Mouse (Mus musculus): Measurements from ENCODE around the gene Dhcr7. TPM values are rescaled to one million over a fixed set of nuclear protein-coding genes. Genes with fewer than 3 reads are reported as not detected.
A peak's percentile ranks its signal among the peaks of the same experiment; 100 is the strongest.

Gene Dhcr7
- polyA plus RNA-seq, 1 experiment = 117 TPM

DNA sequence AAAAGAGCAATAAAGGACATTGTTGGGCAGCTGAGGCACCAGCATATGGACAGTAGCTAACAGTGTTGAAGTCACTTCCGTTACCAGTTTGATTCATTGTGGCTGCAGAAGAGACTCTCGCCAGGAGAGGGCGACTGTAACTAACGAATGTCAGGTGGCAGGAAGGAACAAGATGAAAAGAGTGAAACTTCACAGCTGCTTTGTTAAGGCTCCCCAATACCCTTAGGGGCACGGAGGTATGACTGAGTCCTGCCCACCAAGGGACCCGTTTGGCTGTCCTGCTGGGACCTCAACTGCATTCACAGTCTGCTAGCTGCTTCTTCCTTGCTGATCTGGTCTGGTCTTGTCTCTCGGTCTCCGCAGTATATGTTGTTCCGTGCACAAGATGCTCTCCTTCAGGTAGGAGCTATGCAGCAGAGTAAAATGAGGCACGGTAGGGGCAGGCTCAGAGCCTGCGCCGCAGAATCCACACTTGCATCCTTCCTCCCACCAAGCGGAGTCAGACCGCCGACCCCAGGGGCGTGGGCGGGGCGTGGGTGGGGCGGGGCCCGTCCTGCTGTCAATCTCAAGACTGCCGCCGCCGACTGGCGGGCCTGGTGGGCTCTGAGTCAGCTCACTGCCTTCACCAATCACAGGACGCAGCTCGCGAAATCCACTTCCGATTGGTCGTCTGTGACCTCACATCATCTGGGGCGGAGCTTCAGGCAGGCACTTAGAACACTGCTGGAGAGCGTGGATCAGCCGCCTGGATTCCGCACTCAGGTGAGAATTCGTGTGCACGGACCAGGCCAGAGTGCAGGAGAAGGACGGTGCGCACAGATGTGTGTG lies 6.8 kb downstream of the Dhcr7 start:
- H3K27me3 ChIP-seq (ENCODE audit: control insufficient read depth, insufficient read depth, low read length, poor library complexity, severe bottlenecking) = no peaks in the 10 kb centered on the region

GRCm38 (mm10) chr7:143830399-143830798 lies 7.5 kb downstream of the Dhcr7 start:
- Histone ChIP-seq H3K4me3 (ENCODE audit: low read depth, low read length) (peak overlapping the region; percentile 86), H3K9ac (ENCODE audit: low read depth, poor library complexity, severe bottlenecking) (peak overlapping the region; percentile 78), H3K27ac (ENCODE audit: insufficient read depth, low read length) (no peak overlapping the region), H3K4me1 (ENCODE audit: control insufficient read depth, insufficient read depth, low read length) (peaks cover 4% of the 10 kb centered on the region), H3K27me3 (ENCODE audit: control insufficient read depth, insufficient read depth, low read length, poor library complexity, severe bottlenecking) (no peaks in the 10 kb centered on the region), H3K36me3 (ENCODE audit: control insufficient read depth, insufficient read depth, low read length, poor library complexity, severe bottlenecking) (0 out of 2 replicates have a peak, but pooled peaks cover 2% of the 10 kb centered on the region), H3K9me3 (replicated peaks; ENCODE audit: control insufficient read depth, insufficient read depth, low read length, poor library complexity, severe bottlenecking) (no peaks in the 10 kb centered on the region)
- TF ChIP-seq EP300 (IDR thresholded peaks at IDR 0.05; ENCODE audit: insufficient read depth, low read depth, low read length) = no peak
- no peak for TF ChIP-seq CTCF (IDR thresholded peaks at IDR 0.05; ENCODE audit: low read depth, low read length)
- no peak for TF ChIP-seq POLR2A (IDR thresholded peaks at IDR 0.05; ENCODE audit: insufficient read depth, low read length)

More for the DNA sequence above, 6.8 kb downstream of the Dhcr7 start:
- Histone ChIP-seq H3K4me1 (ENCODE audit: control insufficient read depth, insufficient read depth, low read length) (no peaks in the 10 kb centered on the region), H3K9me3 (replicated peaks; ENCODE audit: control insufficient read depth, insufficient read depth, low read length, poor library complexity, severe bottlenecking) (no peaks in the 10 kb centered on the region), H3K9ac (ENCODE audit: low read depth, poor library complexity, severe bottlenecking) (peak overlapping the region; percentile 78), H3K36me3 (ENCODE audit: control insufficient read depth, insufficient read depth, low read length, poor library complexity, severe bottlenecking) (0 out of 2 replicates have a peak, but pooled peaks cover 2% of the 10 kb centered on the region), H3K27ac (ENCODE audit: insufficient read depth, low read length) (peak overlapping the region; percentile 55), H3K4me3 (ENCODE audit: low read depth, low read length) (peak overlapping the region; percentile 86)
- TF ChIP-seq CTCF (IDR thresholded peaks at IDR 0.05; ENCODE audit: low read depth, low read length) = peak; percentile 66
- TF ChIP-seq POLR2A (IDR thresholded peaks at IDR 0.05; ENCODE audit: insufficient read depth, low read length) = peak; percentile 69
- no peak; the same call in 1 of the 2 replicates for TF ChIP-seq EP300 (IDR thresholded peaks at IDR 0.05; ENCODE audit: insufficient read depth, low read depth, low read length)

DNA sequence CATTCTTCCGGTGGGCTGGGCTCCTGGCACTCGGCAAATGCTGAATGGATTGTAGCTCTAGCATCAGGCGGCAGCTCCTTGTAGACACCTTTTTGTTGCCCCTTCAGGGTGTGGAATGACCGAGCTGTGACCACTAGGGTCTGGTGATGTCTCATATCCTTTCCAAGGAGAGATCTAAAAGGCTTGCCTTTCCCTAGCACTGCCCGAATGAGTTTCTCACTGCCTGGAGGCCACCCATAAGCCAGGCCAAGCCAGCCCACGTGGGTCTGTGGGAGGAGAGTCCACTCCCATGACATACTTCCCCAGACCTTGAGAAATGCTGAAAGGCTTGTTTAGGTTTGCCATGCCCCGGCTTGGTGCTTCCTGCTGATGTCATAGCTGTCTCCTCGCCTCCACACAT lies 9.3 kb downstream of the Dhcr7 start:
- Histone ChIP-seq H3K4me3 (ENCODE audit: low read depth, low read length) (no peak overlapping the region), H3K36me3 (ENCODE audit: control insufficient read depth, insufficient read depth, low read length, poor library complexity, severe bottlenecking) (0 out of 2 replicates have a peak, but pooled peaks cover 2% of the 10 kb centered on the region), H3K4me1 (ENCODE audit: control insufficient read depth, insufficient read depth, low read length) (peaks cover 4% of the 10 kb centered on the region), H3K27ac (ENCODE audit: insufficient read depth, low read length) (no peak overlapping the region), H3K9me3 (replicated peaks; ENCODE audit: control insufficient read depth, insufficient read depth, low read length, poor library complexity, severe bottlenecking) (no peaks in the 10 kb centered on the region), H3K9ac (ENCODE audit: low read depth, poor library complexity, severe bottlenecking) (no peak overlapping the region), H3K27me3 (ENCODE audit: control insufficient read depth, insufficient read depth, low read length, poor library complexity, severe bottlenecking) (no peaks in the 10 kb centered on the region)
- no peak for TF ChIP-seq POLR2A (IDR thresholded peaks at IDR 0.05; ENCODE audit: insufficient read depth, low read length)
- no peak for TF ChIP-seq CTCF (IDR thresholded peaks at IDR 0.05; ENCODE audit: low read depth, low read length)
- no peak for TF ChIP-seq EP300 (IDR thresholded peaks at IDR 0.05; ENCODE audit: insufficient read depth, low read depth, low read length)

DNA sequence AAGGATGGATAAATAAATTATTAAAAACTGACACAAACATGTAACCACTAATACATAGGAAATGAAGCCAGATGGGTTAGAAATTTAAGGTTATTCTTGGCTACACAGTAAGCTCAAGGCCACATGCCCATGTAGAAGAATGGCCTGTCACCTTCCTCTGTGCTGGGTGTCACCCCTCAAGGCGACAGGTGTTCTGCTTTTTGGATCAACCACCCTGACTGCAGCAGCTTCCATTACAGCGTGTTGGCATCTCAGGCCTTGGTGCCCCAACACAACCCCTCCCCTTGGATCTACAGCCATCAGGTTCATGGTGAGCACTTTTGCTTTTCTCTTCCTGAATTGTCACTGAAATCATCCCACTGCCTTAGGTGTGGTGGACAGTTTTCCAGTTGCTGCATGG lies 9.7 kb downstream of the Dhcr7 start:
- H3K9me3 ChIP-seq (replicated peaks; ENCODE audit: control insufficient read depth, insufficient read depth, low read length, poor library complexity, severe bottlenecking) = no peaks in the 10 kb centered on the region
- H3K9ac ChIP-seq (ENCODE audit: low read depth, poor library complexity, severe bottlenecking) = no peak overlapping the region
- peaks cover 6% of the 10 kb centered on the region; the same call in 1 of the 2 replicates for H3K36me3 ChIP-seq (ENCODE audit: control insufficient read depth, insufficient read depth, low read length, poor library complexity, severe bottlenecking)
- no peak overlapping the region for H3K27ac ChIP-seq (ENCODE audit: insufficient read depth, low read length)
- H3K27me3 ChIP-seq (ENCODE audit: control insufficient read depth, insufficient read depth, low read length, poor library complexity, severe bottlenecking) = no peaks in the 10 kb centered on the region
- no peak overlapping the region for H3K4me3 ChIP-seq (ENCODE audit: low read depth, low read length)
- peaks cover 4% of the 10 kb centered on the region for H3K4me1 ChIP-seq (ENCODE audit: control insufficient read depth, insufficient read depth, low read length)
- no peak for TF ChIP-seq CTCF (IDR thresholded peaks at IDR 0.05; ENCODE audit: low read depth, low read length)
- no peak for TF ChIP-seq EP300 (IDR thresholded peaks at IDR 0.05; ENCODE audit: insufficient read depth, low read depth, low read length)
- TF ChIP-seq POLR2A (IDR thresholded peaks at IDR 0.05; ENCODE audit: insufficient read depth, low read length) = no peak

GRCm38 (mm10) chr7:143833581-143834190 lies 10.7 kb downstream of the Dhcr7 start:
- Histone ChIP-seq H3K36me3 (ENCODE audit: control insufficient read depth, insufficient read depth, low read length, poor library complexity, severe bottlenecking) (peaks cover 14% of the 10 kb centered on the region), H3K9me3 (replicated peaks; ENCODE audit: control insufficient read depth, insufficient read depth, low read length, poor library complexity, severe bottlenecking) (no peaks in the 10 kb centered on the region), H3K4me3 (ENCODE audit: low read depth, low read length) (no peak overlapping the region), H3K27me3 (ENCODE audit: control insufficient read depth, insufficient read depth, low read length, poor library complexity, severe bottlenecking) (no peaks in the 10 kb centered on the region), H3K4me1 (ENCODE audit: control insufficient read depth, insufficient read depth, low read length) (peaks cover 4% of the 10 kb centered on the region), H3K9ac (ENCODE audit: low read depth, poor library complexity, severe bottlenecking) (no peak overlapping the region), H3K27ac (ENCODE audit: insufficient read depth, low read length) (no peak overlapping the region)
- TF ChIP-seq EP300 (IDR thresholded peaks at IDR 0.05; ENCODE audit: insufficient read depth, low read depth, low read length) (no peak), CTCF (IDR thresholded peaks at IDR 0.05; ENCODE audit: low read depth, low read length) (no peak)

- H3K4me3 ChIP-seq (ENCODE audit: low read depth, low read length) = no peak overlapping the region
- TF ChIP-seq CTCF (IDR thresholded peaks at IDR 0.05; ENCODE audit: low read depth, low read length) (no peak), POLR2A (IDR thresholded peaks at IDR 0.05; ENCODE audit: insufficient read depth, low read length) (no peak), EP300 (IDR thresholded peaks at IDR 0.05; ENCODE audit: insufficient read depth, low read depth, low read length) (no peak)
- H3K27me3 ChIP-seq (ENCODE audit: control insufficient read depth, insufficient read depth, low read length, poor library complexity, severe bottlenecking) = no peaks in the 10 kb centered on the region
- peaks cover 14% of the 10 kb centered on the region for H3K36me3 ChIP-seq (ENCODE audit: control insufficient read depth, insufficient read depth, low read length, poor library complexity, severe bottlenecking)
- peaks cover 4% of the 10 kb centered on the region for H3K4me1 ChIP-seq (ENCODE audit: control insufficient read depth, insufficient read depth, low read length)
- H3K27ac ChIP-seq (ENCODE audit: insufficient read depth, low read length) = no peak overlapping the region
- no peaks in the 10 kb centered on the region for H3K9me3 ChIP-seq (replicated peaks; ENCODE audit: control insufficient read depth, insufficient read depth, low read length, poor library complexity, severe bottlenecking)
- no peak overlapping the region for H3K9ac ChIP-seq (ENCODE audit: low read depth, poor library complexity, severe bottlenecking)
These were observed 11.4 kb downstream of the Dhcr7 start for GRCm38 (mm10) chr7:143834316-143834715.

All from ES-Bruce4 (cell line).